Mouse (Mus musculus) stomach, postnatal 0 days (tissue): ENCODE data around the gene Tex19.2.

Source experiments
- CTCF ChIP-seq: IDR thresholded peaks from 2 replicates; pipeline ENCODE4 v1.5.1; 2016; ENCODE audit warnings: antibody characterized with exemption, low read depth, mild to moderate bottlenecking, moderate library complexity
- EP300 ChIP-seq: optimal IDR thresholded peaks from 2 replicates; pipeline ENCODE3; 2016; ENCODE audit warnings: antibody characterized with exemption

DNA sequence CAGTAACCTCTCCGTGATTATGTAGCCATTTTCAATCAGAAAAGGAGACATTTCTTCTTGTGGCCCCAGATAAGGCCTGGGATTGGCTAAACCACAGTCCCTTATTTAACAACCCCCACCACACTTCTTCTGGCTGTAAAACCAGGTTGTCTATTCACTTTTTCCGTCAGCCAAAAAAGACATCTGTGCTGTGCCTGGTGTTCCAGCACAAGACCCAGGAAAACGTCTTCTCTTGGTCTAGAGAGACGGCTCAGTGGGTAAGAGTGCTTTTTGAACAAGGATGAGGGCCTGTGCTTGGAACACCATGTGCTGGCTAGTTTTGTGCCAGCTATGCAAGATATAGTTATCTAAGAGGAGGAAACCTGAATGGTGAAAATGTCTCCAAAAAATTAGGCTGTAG lies 5.0 kb upstream of the Tex19.2 start:
- TF ChIP-seq CTCF (no peak), EP300 (no peak)
